Mouse (Mus musculus) kidney, embryonic 14.5 days (tissue): ENCODE results near the gene Caskin2. TPM values are rescaled to one million over a fixed set of nuclear protein-coding genes. Genes with fewer than 3 reads are reported as not detected.

Experiments used
- ATAC-seq: fragments of 200-750 bp; cut with Nextera tagmentation; 2 replicates; pipeline ENCODE4 v1.8.0; 2017; ENCODE audit warnings: moderate number of reproducible peaks, mild to moderate bottlenecking, moderate TSS enrichment, moderate library complexity; ENCODE audit not compliant: low FRiP score, low TSS enrichment
- H3K27ac ChIP-seq: fragments of 300-500 bp; sonication (generic); 2 replicates; pipeline ENCODE4 v1.5.1; 2014; ENCODE audit warnings: low read depth, mild to moderate bottlenecking, low read length, moderate library complexity, mixed read lengths
- H3K27me3 ChIP-seq: fragments of 300-500 bp; sonication (generic); 2 replicates; pipeline ENCODE4 v1.6.1; 2014; ENCODE audit warnings: mild to moderate bottlenecking, low read length; ENCODE audit not compliant: control insufficient read depth, insufficient read depth
- H3K36me3 ChIP-seq: fragments of 300-500 bp; sonication (generic); 2 replicates; pipeline ENCODE4 v1.6.1; 2014; ENCODE audit warnings: low read length, mixed read lengths; ENCODE audit not compliant: control insufficient read depth, insufficient read depth
- H3K4me1 ChIP-seq: fragments of 300-500 bp; sonication (generic); 2 replicates; pipeline ENCODE4 v1.6.1; 2014; ENCODE audit warnings: low read length, mixed read lengths; ENCODE audit not compliant: control insufficient read depth, insufficient read depth
- H3K4me2 ChIP-seq: fragments of 300-500 bp; sonication (generic); replicated peaks from 2 replicates; pipeline ENCODE4 v1.6.1; 2014; ENCODE audit warnings: low read depth, mild to moderate bottlenecking, low read length
- H3K4me3 ChIP-seq: fragments of 300-500 bp; sonication (generic); 2 replicates; pipeline ENCODE4 v1.5.1; 2014; ENCODE audit warnings: mild to moderate bottlenecking, low read length
- H3K9ac ChIP-seq: fragments of 300-500 bp; sonication (generic); 2 replicates; pipeline ENCODE4 v1.6.1; 2014; ENCODE audit warnings: low read depth, mild to moderate bottlenecking, low read length, moderate library complexity
- H3K9me3 ChIP-seq: fragments of 300-500 bp; sonication (generic); 2 replicates; pipeline ENCODE4 v1.6.1; 2016; ENCODE audit warnings: low read length; ENCODE audit not compliant: control insufficient read depth
- WGBS: fragments of 180-500 bp; shearing (Covaris S2); extraction: QIAGEN DNeasy Blood & Tissue Kit; methylation state at CpG from one replicate; pipeline ENCODE4 v1.1.7; 2014; 5-methylcytosine and 5-hydroxymethylcytosine counted together
- polyA plus RNA-seq: library from polyadenylated mRNA; unstranded; fragments of >200 nt; fragmentation: Nextera tagmentation; extraction: Ambion mirVana; gene quantifications from 2 replicates; pipeline ENCODE4 v1.2.1, GENCODE M21; 2014

Caskin2 gene
- polyA plus RNA-seq, 1 experiment from 2014 or later, result 17.5 TPM

DNA sequence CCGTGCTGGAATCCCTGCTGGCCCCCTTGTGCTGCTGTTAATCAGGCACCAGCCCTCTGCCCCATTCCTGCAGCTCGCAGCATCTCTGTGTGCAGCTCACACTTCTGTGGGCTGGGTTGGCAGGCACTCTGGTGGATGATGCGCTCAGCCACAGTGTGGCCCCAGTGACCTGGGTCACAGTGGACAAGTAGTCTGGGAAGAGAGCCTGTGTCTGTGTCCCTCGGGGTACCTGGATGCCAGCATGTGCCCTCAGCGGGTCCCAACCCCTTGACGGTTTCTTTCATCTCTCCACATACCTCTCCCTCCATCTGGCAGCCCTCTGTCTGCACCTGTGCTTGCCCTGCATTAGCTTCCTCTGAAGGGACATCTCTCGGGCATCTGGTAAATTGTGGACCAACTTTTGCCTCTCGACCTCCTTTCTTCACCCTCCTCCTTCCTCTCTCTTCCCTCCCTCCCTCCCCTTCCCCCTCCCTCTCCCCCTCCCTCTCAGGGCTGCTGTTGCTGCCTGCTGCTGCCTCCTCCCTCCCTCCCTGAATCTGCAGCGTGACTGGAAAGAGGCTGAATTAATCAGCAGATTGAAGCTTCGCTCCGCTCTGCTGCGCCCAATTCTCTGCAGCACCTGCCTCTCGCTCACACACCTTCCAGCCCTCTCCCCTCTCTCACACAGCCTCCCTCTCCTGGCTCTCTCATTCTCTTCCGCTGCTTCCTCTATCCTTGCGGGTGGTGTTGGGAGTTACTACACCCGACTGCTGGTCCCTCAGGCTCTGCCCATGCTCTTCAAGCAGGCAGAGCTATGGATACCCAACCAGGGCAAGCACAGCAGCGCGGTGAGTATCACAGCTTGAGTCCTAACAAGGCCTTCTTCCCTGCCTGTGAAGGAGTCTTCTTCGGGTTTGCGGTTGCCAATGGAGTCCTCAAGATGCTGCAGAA lies 33.0 kb downstream of the Caskin2 start:
- 20% methylated on average over 20 of the region's 20 CpGs for WGBS
- Histone ChIP-seq H3K4me1 (peaks cover 51% of the 10 kb centered on the region), H3K4me3 (no peak overlapping the region), H3K9me3 (no peaks in the 10 kb centered on the region), H3K36me3 (0 out of 2 replicates have a peak, but pooled peaks cover 2% of the 10 kb centered on the region), H3K4me2 (no peak overlapping the region; the same call in 1 of the 2 replicates), H3K27ac (peak overlapping the region; percentile 70; the same call in 1 of the 2 replicates), H3K27me3 (no peaks in the 10 kb centered on the region), H3K9ac (no peak overlapping the region; the same call in 1 of the 2 replicates)
- 0 out of 2 replicates have a peak, but pooled peaks have one; percentile 13 for ATAC-seq

- Histone ChIP-seq H3K9me3 (no peaks in the 10 kb centered on the region), H3K4me3 (no peak overlapping the region), H3K36me3 (no peaks in the 10 kb centered on the region), H3K27me3 (no peaks in the 10 kb centered on the region), H3K4me1 (peaks cover 58% of the 10 kb centered on the region), H3K27ac (peak overlapping the region; percentile 74), H3K9ac (no peak overlapping the region), H3K4me2 (peak overlapping the region; percentile 21; the same call in 1 of the 2 replicates)
- WGBS, result 6% methylated on average over 9 of the region's 9 CpGs
- ATAC-seq, result peak; percentile 92
Observed at GRCm38 (mm10) chr11:115779038-115779571, 34.3 kb downstream of the Caskin2 start.

DNA sequence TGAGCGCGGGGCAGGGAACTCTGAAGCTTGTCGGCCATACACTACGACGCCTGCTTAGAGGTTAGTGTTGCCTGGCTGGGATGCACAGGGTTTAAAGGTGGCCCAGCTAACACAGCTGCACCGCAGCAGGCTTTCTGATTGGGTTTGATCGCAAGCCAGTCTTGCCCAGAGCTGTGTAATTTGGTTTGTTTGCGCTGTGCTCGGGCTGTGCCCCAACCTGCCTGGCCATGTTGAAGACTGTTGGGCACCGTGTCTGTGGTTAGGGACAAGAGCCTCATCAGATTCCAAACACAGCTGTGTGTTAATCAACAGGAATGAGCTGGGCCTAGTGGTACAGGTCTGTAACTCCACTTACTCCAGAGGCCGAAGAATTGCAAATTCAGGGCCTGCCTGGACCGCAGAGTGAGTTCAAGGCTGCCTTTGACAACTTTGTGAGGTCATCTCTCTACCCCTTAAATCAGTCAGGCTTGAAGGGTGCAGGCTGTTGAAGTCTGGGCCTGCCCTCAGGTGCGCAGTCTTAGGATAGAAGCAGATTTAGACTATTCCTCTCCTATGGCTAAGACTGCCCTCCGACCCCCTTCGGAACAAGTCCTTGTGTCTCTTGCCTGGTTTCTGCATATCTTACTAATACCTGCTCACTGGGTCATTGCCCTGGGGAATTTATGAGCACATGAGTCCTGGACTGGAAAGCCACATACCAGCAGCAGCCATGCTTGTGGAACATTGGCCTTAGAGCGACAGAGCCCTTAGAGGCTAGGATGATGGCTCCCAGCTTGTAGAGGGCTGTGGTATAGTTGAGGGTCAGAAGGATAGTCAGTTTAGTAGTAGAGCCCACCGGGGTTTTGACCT lies 35.7 kb downstream of the Caskin2 start:
- Histone ChIP-seq H3K36me3 (no peaks in the 10 kb centered on the region), H3K27me3 (no peaks in the 10 kb centered on the region), H3K4me2 (no peak overlapping the region), H3K4me3 (no peak overlapping the region), H3K4me1 (peaks cover 58% of the 10 kb centered on the region), H3K27ac (0 out of 2 replicates have a peak overlapping the region, but pooled peaks have one; percentile 30), H3K9me3 (no peaks in the 10 kb centered on the region), H3K9ac (no peak overlapping the region)
- ATAC-seq, result no peak
- WGBS, result 72% methylated on average over 17 of the region's 17 CpGs

GRCm38 (mm10) chr11:115776954-115777353 lies 36.5 kb downstream of the Caskin2 start:
- no peak for ATAC-seq
- no peak overlapping the region for H3K4me2 ChIP-seq
- WGBS, result 76% methylated on average over 9 of the region's 9 CpGs
- H3K27me3 ChIP-seq, result no peaks in the 10 kb centered on the region
- H3K9ac ChIP-seq, result no peak overlapping the region
- H3K9me3 ChIP-seq, result no peaks in the 10 kb centered on the region
- H3K4me1 ChIP-seq, result peaks cover 58% of the 10 kb centered on the region
- no peak overlapping the region for H3K4me3 ChIP-seq
- no peaks in the 10 kb centered on the region for H3K36me3 ChIP-seq
- 0 out of 2 replicates have a peak overlapping the region, but pooled peaks have one; percentile 30 for H3K27ac ChIP-seq

DNA sequence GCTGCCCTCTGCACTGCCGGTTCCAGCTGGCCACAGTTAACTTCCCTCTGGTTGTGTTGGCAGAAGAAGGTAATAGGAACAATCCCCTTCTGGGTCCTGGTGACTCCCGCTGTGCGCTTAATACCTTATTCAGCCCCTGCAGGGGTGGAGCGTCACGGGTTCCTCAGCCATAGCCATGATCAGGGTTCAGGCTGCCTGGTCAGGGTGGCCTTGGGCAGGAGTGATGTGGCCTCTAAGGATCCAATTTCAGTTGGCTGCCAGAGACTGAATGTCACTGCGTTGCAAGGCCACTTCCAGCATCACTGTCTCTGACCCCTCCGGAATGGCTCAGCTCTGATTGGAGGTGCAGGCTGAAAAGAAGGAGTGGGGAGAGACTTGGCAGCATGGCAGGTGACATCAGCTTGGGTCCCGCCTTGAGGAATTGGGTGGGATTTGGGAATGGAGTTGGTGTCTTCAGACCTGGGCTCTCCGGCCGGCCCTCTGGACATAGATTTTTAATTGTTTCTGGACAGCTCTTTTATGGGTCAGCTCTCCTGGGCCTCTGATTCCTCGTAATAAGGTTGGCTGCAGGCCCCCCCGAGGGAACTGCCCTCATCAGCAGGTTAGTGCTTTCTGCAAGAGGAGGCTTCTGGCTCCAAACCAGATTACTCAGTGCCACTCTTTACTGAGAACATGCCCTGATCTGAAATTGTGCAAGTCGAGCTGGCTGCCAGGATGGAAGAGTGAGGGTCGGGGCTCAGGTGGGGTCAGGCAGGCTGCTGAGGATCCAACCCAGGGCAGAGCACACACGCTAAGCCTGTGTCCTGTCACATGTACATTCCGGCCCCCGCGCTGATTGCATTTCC lies 37.4 kb downstream of the Caskin2 start:
- Histone ChIP-seq H3K4me2 (0 out of 2 replicates have a peak overlapping the region, but pooled peaks have one; percentile 19), H3K27ac (peak overlapping the region; percentile 30; the same call in 1 of the 2 replicates), H3K9ac (no peak overlapping the region), H3K9me3 (no peaks in the 10 kb centered on the region), H3K4me1 (peaks cover 58% of the 10 kb centered on the region), H3K27me3 (no peaks in the 10 kb centered on the region), H3K4me3 (no peak overlapping the region), H3K36me3 (no peaks in the 10 kb centered on the region)
- peak; percentile 17; the same call in 1 of the 2 replicates for ATAC-seq
- 33% methylated on average over 18 of the region's 18 CpGs for WGBS

DNA sequence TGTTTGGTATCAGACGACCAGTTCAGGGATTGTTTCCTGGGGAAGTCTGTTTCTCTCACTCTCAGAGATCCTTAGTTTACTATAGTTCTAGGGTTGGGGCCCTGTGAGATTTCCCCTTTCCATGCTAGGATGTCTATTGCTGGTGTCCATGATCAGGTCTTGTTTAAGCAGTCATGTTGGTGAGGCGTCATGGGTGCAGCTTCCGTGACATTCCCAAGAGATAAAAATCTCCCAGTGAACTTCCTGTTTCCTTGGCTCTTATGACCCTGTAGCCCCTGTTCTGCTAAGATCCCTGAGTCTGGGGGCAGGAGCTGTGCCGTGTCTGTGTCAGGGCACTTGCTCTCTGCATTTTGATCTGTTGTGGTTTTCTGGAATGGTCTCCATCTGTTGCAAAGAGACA lies 38.8 kb downstream of the Caskin2 start:
- no peak overlapping the region for H3K27ac ChIP-seq
- WGBS, result 32% methylated on average over 4 of the region's 4 CpGs
- no peaks in the 10 kb centered on the region for H3K27me3 ChIP-seq
- peaks cover 53% of the 10 kb centered on the region for H3K4me1 ChIP-seq
- no peak overlapping the region; the same call in 1 of the 2 replicates for H3K9ac ChIP-seq
- H3K4me3 ChIP-seq, result no peak overlapping the region
- no peak overlapping the region for H3K4me2 ChIP-seq
- H3K9me3 ChIP-seq, result no peaks in the 10 kb centered on the region
- ATAC-seq, result no peak
- H3K36me3 ChIP-seq, result no peaks in the 10 kb centered on the region

DNA sequence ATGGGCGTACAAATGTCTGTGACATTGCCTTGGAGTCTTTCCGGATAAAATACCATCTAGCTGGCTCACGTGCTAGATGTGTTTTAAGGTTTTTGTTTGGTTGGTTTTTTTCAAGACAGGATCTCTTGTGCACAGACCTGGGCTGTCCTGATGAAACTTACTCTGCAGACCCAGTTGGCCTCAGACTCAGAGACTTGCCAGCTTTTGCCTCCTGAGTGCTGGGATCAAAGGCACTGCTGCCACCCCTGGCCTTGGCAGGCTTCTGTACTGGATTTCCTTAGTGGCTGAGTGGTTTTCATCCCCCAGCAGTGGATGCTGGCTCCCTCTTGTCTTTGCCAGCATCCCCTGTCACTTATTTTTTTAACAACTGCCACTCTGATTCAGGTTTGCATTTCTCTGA lies 44.5 kb downstream of the Caskin2 start:
- H3K4me3 ChIP-seq, result no peak overlapping the region
- no peak for ATAC-seq
- no peak overlapping the region for H3K4me2 ChIP-seq
- no peak overlapping the region; the same call in 1 of the 2 replicates for H3K27ac ChIP-seq
- 78% methylated on average over 3 of the region's 3 CpGs for WGBS
- H3K36me3 ChIP-seq, result no peaks in the 10 kb centered on the region
- no peaks in the 10 kb centered on the region for H3K9me3 ChIP-seq
- H3K27me3 ChIP-seq, result no peaks in the 10 kb centered on the region
- H3K9ac ChIP-seq, result no peak overlapping the region
- H3K4me1 ChIP-seq, result peaks cover 24% of the 10 kb centered on the region

DNA sequence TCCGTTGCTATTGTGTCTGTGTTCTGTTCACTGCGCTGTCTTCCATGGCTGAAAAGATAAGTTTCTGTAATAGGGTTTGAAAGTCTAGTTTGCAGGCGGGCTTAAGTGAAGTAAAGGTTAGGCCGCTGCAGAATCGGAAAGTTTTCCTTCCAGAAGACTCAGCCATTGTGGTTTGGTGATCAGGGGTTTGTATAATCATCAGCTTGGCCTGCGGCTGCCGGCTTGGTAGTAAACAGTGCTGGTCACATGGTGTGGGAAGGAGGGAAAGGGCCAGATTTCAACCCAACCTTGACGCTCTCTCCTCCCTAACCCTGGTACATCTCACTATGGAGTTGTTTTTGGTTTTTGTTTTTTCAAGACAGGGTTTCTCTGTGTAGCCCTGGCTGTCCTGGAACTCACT lies 46.5 kb downstream of the Caskin2 start:
- no peak for ATAC-seq
- 76% methylated on average over 8 of the region's 8 CpGs for WGBS
- Histone ChIP-seq H3K4me2 (peak overlapping the region; percentile 80), H3K27ac (peak overlapping the region; percentile 87), H3K36me3 (no peaks in the 10 kb centered on the region), H3K4me3 (peak overlapping the region; percentile 81), H3K4me1 (peaks cover 24% of the 10 kb centered on the region), H3K9me3 (no peaks in the 10 kb centered on the region), H3K9ac (no peak overlapping the region), H3K27me3 (no peaks in the 10 kb centered on the region)
